Mouse (Mus musculus): ENCODE measurements around the gene Tmprss6. TPM values are rescaled to one million over a fixed set of nuclear protein-coding genes. Genes with fewer than 3 reads are reported as not detected.

Tmprss6 gene
- 1.8 and 3.1 TPM in 2 replicates for polyA plus RNA-seq (2012; rRNA removed; ENCODE audit: low replicate concordance)

DNA sequence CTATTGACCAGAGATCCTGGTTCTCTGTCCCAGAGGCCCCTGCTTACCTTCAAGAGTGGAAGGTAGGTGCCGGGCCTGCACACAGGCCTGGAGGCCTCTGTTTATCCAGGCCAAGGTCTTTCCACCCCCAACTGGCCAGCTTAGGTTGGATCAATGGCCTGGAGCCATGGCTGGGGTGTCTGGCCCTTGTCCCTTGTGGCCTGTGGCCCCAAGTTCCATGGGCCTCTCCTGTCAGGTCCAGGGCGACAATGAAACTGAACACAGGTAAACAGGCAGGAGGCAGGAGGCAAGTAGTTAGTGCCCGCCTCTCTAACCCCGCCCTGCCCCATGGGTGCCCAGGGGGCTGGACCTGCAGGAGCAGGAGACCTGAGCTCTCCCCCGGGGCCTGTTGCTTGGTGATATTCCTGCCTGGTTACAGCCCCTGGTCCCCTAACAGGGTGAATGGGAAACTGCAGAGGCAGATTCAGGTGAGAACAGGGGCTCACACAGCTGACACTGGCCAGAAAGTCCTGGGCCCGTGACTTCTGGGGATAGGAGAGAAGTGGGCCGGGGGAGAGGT, at the start of gene Tmprss6:
Gene Tmprss6 (minus strand): TSS at position 256 of the 559 bp plus-strand sequence.

DNA sequence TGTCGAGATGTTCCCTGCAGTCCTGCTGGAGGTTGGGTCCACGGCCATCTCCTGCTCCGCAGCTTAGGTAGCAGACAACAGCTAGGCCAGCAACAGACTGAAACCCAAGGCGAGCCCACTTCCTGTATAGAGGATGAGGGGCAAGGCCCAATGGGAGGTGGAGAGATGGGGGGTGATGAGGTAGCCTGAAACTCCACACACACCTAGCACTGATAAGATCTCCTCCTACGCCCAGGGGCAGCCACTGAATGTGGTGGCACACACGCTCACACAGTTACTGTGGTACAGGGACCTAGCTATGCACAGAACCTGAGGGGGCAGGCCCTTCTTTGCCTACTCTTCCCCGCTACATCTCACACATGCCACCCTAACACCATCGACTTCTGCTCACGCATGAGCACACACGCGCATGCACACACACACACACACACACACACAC, 26.6 kb upstream of the Tmprss6 start, which contains the start of gene Il2rb:
Gene Il2rb (minus strand): TSS at position 304 of the 439 bp plus-strand sequence.

DNA sequence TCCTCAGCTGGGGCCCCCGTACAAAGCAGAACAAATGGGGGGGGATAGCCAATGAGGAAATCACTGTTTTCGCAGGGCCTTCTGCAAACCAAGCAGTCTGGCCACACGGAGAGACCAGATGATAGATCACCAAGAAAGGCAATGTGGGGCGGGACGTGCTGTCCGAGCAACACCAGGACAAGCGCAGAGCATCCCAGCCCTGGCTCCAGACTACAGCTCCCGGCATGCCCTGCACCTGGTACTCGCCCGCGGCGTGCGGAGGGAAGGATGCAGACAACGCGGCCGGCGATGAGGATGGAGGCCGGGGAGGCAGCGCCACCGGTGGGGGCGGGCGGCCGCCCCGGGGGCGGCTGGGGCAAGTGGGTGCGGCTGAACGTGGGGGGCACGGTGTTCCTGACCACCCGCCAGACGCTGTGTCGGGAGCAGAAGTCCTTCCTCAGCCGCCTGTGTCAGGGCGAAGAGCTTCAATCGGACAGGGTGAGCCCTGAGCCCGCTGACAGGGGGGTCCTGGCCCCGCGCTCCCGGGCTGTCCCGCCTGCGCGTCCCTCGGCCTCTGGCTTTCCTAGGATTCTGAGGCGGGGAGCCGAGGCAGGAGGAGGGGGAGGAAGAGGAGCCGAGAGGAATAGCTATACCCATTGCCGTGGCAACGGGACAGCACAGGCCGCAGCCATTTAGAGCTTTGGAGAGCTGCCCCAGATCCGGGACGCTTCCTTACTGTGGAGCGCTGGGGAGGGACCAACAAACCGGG, 39.9 kb downstream of the Tmprss6 start, which contains the start of gene Kctd17:
Gene Kctd17 (plus strand): TSS at position 174 of the 748 bp plus-strand sequence.

DNA sequence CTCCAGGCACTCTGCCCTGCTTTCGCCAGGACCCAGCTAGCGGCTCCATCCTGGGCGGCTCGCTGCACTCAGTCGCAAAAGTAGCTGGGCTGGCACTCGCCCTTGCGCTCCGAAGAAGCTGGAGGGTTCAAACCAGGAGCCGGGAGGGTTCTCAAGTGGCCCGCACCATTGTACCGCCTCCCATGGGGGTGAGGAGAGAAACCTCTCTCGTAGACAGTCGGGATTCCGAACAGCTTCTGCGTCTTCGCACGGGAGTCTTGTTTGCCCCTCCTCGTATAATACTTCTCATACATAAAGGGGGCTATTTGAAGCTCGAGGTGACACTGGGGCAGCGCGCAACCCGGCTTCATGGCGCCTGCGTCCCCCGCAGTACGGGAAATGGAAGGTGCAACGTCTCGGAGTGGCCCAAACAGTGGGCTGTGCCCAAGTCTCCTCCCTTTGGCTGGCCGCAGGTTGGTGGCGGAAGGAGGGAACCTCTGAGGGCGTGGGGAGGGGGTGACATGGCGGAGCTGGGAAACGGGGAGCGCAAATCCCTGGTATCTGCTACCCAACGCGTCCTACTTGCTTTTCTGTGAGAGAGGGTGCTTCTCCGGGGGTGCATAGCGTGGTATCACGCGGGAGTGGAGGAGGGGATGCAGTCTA, 62.0 kb downstream of the Tmprss6 start, which contains the start of gene Mpst:
Gene Mpst (plus strand): TSS at position 124 of the 642 bp plus-strand sequence.

DNA sequence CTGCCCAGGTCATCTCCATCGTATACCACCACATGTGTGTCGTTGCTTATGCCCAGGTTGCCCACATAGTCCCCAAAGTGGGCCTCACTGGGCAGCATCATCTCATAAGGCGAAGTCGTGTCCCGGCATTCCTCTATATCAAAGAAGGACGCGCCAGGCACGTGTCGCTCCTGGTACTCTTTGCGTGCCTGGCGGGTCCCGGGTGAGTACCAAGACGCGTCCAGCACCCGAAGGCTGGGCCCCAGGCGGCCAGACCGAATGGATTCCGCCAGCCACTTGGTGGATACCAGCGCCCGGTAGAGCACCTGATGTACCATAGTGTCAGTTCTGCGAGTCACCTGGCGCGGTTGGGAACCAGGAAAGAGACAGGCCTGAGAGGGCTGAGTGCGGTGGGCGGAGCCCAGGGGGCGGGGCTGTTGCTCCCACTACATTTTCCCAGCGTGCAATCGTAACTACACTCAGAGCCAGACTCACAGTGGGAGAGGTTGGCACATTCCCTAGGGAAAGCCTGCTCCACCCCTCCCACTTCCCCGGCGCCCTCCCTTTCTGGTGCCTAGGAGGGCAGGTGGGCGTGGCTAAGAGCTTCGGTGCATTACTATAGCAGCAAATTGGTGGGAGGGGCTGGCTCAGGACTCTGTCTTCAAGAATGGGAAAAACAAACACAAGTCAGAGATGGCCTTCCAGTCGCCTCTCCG, 62.8 kb downstream of the Tmprss6 start, which contains the start of gene Tst:
Gene Tst (minus strand): TSS at position 391 of the 695 bp plus-strand sequence.

DNA sequence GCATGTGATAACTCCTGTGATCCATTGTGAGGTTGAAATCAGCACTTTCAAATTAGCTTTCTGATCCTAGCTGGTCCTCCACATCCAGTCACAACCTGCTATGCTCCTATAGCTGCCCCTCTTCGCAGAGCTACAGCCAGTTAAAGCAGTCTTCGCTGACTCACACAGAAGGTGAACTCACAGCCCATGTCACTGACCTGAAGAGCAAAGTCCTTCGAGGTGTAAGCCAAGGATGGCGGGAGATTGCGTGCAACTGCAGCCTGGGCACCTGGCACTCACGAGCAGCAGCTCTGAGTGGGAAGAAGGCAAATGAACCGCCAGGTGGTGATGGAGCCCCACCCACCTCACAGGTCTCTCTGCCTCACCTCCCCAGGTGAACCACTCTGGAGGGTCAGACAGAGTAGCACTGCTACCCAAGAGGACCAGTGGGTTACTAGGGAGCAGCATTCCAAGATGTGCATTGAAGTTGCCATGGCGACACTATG, 72.9 kb downstream of the Tmprss6 start, which contains the start of gene Tex33:
Gene Tex33 (minus strand): TSS at position 435 of the 485 bp plus-strand sequence.

Other genes starting within 250 kb of the Tmprss6 start
- 31.1 and 41.5 TPM in 2 replicates for gene Ncf4, start 223.8 kb downstream of the Tmprss6 start, polyA plus RNA-seq (2012; rRNA removed; ENCODE audit: low replicate concordance)
- 55.3 and 56.9 TPM in 2 replicates for gene Csf2rb2, start 162.9 kb downstream of the Tmprss6 start, polyA plus RNA-seq (2012; rRNA removed; ENCODE audit: low replicate concordance)
- 74.1 and 78.6 TPM in 2 replicates for gene Csf2rb, start 142.9 kb downstream of the Tmprss6 start, polyA plus RNA-seq (2012; rRNA removed; ENCODE audit: low replicate concordance)
- not detected in 2 replicates for gene Tex33, start 72.7 kb downstream of the Tmprss6 start, polyA plus RNA-seq (2012; rRNA removed; ENCODE audit: low replicate concordance)
- 116 and 135 TPM in 2 replicates for gene Tst, start 62.7 kb downstream of the Tmprss6 start, polyA plus RNA-seq (2012; rRNA removed; ENCODE audit: low replicate concordance)
- gene Mpst, start 62.2 kb downstream of the Tmprss6 start, polyA plus RNA-seq (2012; rRNA removed; ENCODE audit: low replicate concordance): 224 and 360 TPM in 2 replicates
- gene Kctd17, start 40.1 kb downstream of the Tmprss6 start, polyA plus RNA-seq (2012; rRNA removed; ENCODE audit: low replicate concordance): 221 and 397 TPM in 2 replicates
- gene Il2rb, start 26.6 kb upstream of the Tmprss6 start, polyA plus RNA-seq (2012; rRNA removed; ENCODE audit: low replicate concordance): 34.7 and 55.9 TPM in 2 replicates
- gene C1qtnf6, start 62.8 kb upstream of the Tmprss6 start, polyA plus RNA-seq (2012; rRNA removed; ENCODE audit: low replicate concordance): 62.0 and 80.0 TPM in 2 replicates
- gene Sstr3, start 76.1 kb upstream of the Tmprss6 start, polyA plus RNA-seq (2012; rRNA removed; ENCODE audit: low replicate concordance): 0.05 TPM in 1 of 2 replicates, not detected in the other
- 365 and 836 TPM in 2 replicates for gene Rac2, start 104.1 kb upstream of the Tmprss6 start, polyA plus RNA-seq (2012; rRNA removed; ENCODE audit: low replicate concordance)
- 90.5 and 121 TPM in 2 replicates for gene Cyth4, start 128.4 kb upstream of the Tmprss6 start, polyA plus RNA-seq (2012; rRNA removed; ENCODE audit: low replicate concordance)

All from mammary gland, adult 2 months (tissue).